Mouse (Mus musculus) cerebral cortex, adult 2 months (tissue): ENCODE data around the gene Erp29.

Source experiments
- WGBS: fragments of 180-500 bp; shearing (Covaris S2); methylation state at CpG from one replicate; pipeline ENCODE4 v1.1.7; 2018; 5-methylcytosine and 5-hydroxymethylcytosine counted together

Gene Erp29

DNA sequence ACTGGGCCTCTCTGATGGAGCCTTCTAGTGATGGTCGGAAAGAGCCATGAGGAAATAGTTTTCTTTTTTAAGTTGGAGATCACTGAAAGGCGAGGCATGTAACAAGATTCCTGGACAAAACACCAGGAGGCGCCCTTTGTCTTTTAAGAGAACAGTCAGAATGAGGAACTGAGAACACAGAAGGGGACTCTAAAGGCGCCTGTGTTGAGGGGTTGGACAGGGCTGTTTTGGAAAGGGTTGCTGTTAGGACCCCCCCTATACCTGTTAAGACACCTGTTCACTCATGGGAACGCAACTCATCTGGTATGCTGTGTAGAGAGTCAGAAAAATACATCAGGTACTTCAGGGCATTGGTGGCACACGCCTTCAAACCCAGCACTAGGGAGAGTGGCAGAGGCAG is 2.3 kb downstream of the Erp29 start:
- 60% methylated on average over 6 of the region's 6 CpGs for WGBS

DNA sequence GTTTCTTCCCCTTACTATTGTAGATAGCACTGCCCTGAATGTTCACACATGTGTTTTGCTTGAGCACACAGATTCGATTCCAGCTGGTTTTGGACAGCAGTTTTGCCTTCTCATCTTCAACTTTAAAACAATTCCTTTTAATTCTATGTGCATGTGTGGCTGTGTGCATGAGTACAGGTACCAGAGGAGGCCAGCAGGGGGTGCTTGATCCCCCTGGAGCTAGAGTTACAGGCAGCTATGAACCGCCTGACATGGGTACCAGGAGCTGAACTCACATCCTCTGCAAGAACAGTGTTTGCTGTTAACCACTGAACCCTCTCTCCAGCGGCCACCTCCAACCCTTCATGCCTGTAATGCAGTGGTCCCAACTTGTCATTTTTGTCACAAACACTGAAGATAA is 3.9 kb downstream of the Erp29 start:
- WGBS = 96% methylated on average over 3 of the region's 3 CpGs

DNA sequence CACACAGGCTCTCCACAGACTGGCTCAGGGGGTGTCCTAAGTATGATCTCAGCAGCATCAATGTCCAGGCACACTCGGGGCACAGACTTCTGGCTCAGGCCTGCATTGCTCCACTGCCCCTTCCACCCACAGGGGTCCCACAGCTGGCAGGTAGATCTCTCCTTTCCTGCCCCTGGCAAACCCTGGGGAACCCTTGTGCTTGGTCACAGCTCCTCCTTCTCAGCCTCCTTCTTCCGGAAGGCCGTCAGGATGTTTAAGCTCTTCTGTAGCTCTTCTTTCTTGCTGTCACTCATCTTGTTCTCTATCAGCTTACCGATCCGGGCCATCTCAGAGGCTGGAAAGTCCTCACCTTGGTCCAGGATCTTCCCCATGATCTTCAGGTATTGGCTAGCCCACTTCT is 7.4 kb downstream of the Erp29 start:
- 78% methylated on average over 5 of the region's 5 CpGs for WGBS

DNA sequence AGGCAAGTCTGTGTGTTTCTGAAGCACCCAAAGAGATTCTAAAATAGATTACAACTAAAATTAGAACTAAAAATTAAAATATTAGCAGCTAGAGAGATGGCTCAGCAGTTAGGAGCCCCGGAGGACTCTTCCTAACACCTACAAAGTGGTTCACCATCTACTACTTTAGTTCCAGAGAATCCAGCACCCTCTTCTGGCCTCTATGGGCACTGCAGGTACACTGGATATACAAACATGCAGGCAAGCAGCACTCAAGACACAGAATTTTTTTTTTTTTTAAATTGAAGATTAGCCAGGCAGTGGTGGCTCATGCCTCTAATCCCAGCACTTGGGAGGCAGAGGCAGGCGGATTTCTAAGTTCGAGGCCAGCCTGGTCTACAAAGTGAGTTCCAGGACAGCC is 8.8 kb downstream of the Erp29 start:
- WGBS = 66% methylated on average over 3 of the region's 3 CpGs

DNA sequence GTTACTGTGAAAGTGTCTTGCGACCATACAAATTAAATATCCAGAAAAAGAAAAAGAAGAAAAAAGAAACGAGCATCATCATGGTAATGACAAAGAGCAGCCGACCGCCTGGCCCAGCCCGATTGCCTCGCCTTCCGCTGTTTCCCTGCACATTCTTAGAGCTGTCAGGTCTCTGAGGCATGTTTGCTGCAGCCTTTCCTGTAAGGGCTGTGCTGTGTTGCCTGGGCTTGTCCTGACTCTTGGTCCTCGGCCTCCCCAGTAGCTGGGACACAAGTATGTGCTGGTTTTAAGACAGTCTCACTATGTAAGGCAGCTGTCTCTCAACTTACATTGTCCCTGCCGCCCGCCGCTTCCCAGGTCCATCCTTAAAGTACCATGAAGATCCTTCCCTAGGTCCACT is 13.6 kb downstream of the Erp29 start:
- WGBS = 83% methylated on average over 11 of the region's 11 CpGs

DNA sequence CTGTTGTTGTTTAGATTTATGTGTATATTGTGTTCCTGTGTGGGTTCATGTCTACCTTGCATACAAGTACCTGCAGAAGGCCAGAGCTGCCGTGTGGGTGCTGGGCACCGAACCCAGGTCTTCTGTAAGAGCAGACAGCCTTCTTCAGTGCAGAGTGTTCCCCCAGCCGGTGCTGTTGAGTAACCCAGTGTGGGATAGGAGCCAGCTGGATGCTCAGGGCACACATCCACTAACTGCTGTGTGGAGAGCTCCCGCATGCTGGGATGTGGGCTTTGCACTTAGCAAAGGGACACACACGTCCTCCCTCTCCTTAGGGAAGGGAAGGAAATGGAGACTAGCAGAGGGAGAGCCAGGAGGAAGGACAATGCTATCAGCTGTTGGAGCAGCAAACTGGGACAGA is 14.2 kb downstream of the Erp29 start:
- 43% methylated on average over 5 of the region's 5 CpGs for WGBS

DNA sequence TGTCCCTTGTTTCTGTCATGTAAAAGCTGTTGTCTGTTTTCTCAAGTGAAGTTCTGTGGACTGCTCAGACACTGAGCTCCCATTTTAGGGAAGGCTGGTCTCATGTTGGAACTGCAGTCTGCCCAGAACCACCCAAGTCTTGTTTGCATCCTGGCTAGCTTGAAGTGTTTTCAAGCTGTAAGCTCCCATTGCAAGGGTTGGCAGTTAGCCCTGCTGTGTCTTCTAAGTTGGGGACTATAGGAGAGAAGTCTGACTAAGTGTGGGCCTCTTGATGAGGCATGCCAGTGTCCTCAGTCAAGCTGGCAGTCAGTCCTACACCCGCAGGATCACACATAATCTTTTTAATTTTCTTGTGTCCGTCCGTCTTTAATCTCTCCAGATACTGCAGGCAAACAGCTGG is 23.4 kb downstream of the Erp29 start:
- 58% methylated on average over 3 of the region's 3 CpGs for WGBS

DNA sequence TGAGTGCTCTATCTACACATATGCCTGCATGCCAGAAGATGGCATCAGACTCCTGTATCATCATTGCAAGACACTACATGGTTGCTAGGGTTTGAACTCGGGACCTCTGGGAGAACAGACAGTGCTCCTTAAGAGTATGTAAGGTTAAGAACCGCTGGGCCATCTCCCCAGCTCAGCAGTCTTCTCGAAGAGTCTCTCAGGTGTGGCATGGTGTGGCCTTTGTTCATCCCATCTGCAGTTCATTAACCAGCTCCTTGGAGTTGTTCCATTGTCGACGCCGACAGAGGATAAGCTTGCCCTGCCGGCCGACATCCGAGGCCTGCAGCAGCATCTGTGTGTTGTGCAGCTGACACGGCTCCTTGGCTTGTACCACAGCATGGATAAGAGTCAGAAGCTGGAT is 29.0 kb downstream of the Erp29 start:
- WGBS = 89% methylated on average over 10 of the region's 10 CpGs

DNA sequence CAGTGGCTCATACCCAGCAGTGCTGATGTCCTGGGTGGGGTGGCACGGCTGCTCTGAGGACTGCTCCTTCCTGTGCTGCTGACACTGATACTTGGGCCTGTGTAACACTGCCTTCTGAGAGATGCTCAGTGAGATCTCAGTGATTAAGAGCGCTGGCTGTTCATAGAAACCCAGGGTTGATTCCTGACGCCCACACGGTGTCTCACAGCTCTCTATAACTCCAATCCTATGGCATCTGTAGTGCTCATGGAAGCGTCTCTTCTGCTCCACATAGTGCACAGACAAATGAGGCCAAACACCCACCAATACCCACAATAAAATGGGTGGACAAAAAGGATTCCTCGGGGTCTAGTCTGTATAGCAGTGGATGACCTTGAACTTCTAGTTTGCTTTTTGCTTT is 29.5 kb downstream of the Erp29 start:
- 56% methylated on average over 6 of the region's 6 CpGs for WGBS

DNA sequence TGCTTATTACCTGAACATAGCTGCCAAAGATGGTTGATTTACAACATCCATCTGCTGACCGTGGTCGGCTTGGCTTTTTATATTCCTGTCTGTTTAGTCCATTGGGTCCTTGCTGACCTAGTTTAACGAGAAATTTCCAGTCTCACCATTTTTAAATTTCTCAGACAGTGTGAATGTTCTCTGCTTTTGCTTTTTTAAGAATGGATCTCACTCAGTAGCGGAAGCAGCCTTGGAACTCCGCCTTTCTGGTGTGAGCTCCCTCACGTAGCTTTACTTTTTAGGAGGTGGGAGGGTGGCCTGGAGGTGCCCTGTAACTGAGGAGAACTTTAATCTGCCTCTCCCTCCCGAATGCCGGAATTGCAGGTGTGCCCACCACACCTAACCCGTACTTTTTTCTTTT is 31.6 kb downstream of the Erp29 start:
- WGBS = 64% methylated on average over 9 of the region's 9 CpGs

DNA sequence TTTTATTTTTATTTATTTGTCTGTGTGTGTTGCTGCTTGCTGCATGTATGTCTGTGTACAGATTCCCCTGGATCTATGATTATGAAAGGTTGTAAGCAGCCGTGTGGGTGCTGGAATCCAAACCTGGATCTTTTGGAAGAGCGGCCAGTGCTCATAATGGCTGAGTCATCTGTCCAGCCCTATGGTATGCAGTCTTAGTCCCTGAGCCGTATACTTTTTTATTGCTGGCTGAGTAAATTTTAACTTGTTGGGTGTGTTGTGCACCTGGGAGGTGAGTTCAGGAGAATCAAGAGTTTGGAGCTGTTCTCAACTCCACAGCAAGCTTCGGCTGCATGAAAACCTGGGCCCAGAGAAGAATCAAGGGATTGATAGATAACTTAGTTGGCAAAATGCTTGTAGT is 41.3 kb downstream of the Erp29 start:
- 80% methylated on average over 4 of the region's 4 CpGs for WGBS

DNA sequence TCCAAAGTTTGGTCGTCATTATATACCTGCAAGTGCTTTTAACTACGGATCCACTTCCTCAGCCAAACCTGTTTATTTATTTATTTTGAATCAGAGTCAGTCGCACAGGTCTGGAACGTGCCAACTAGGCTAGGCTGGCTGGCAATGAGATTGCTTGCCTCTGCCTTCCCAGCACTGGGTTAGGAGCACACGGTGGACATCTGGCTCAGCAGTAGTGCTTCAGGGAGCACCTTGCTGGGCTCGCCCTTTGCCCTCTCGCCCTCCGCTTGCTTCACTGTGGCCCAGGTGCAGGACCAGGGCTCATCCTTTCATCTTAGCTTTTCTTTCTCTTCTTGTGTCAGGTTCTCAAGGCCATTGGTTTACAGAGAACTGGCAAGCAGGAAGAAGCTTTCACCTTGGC is 44.5 kb downstream of the Erp29 start:
- 74% methylated on average over 8 of the region's 8 CpGs for WGBS

DNA sequence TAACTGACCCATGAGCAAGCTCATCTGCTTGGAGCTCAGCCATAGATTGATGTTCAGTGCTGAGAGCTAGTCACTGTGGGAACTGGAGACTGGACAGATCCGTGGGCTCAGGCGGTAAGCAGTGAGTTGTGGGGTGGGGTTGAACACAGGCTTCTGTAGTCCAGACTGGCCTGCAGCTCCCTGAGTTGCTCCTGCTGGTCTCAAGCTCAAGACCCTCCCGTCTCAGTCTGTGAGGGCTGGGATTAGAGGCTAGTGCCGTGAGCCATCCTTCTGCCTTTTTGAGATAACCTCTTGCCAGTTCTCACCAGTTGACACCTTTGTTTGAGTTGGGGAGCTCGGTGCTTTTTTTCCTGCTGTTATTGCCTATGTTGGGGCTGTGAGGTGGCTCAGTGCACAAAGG is 51.5 kb downstream of the Erp29 start:
- 66% methylated on average over 5 of the region's 5 CpGs for WGBS

DNA sequence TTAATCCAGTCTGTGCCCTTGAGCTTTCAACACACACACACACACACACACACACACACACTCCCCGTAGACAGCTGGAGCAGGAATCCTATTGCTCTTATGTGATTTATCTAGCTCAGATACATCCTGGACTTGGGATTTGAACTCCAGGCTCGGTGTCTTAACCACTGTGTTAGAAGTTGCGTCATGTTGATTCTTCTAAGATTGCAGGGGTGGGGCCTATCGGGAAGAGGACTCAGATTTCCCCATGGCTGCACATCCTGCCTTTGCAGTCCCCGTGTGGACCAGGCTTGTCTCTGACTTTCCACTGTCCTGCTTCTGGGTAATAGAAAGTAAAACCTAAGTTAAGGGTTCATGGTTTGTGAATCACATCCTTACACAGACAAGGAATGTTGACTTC is 52.2 kb downstream of the Erp29 start:
- 54% methylated on average over 5 of the region's 5 CpGs for WGBS

DNA sequence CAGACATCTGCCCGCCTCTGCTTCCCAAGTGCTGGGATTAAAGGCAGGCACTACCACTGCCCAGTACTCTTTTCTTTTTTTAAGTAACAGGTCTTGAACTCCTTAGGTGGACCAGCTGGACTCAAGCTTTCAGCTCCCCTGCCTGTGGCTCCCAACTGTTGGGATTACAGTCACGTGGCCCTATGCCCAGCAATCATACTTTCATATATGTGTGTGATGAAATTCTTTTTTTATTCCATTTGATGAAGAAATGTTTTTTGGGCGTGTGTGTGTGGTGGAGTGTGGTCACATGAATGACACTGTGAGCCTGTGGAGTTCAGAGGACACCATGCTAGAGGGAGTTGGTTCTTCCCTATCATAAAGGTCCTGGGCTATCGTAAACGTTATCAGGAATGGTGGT is 52.8 kb downstream of the Erp29 start:
- 76% methylated on average over 5 of the region's 5 CpGs for WGBS

DNA sequence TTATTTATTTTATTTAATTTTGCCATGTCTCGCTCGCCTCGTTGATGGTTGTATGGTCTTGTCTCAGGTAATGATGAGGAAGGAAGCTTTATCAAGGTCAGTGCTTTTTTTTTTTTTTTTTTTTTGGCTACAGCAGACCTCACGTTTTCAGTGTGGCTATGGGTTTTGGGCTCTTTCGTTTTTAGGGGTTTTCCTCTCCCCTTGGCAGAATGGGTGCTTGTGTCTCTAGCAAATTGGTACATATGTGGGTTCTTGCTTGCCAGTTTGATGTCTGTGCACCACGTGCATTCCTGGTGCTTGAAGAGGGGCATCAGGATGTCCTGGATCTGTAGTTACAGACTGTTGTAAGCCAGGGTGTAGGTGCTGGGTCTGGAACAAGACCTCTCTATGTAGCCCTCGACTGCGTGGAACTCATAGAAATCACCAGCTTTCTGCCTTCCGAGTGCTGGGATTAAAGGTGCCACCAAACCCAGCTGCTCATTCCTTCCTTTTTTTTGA is 53.3 kb downstream of the Erp29 start:
- 26% methylated on average over 9 of the region's 9 CpGs for WGBS

DNA sequence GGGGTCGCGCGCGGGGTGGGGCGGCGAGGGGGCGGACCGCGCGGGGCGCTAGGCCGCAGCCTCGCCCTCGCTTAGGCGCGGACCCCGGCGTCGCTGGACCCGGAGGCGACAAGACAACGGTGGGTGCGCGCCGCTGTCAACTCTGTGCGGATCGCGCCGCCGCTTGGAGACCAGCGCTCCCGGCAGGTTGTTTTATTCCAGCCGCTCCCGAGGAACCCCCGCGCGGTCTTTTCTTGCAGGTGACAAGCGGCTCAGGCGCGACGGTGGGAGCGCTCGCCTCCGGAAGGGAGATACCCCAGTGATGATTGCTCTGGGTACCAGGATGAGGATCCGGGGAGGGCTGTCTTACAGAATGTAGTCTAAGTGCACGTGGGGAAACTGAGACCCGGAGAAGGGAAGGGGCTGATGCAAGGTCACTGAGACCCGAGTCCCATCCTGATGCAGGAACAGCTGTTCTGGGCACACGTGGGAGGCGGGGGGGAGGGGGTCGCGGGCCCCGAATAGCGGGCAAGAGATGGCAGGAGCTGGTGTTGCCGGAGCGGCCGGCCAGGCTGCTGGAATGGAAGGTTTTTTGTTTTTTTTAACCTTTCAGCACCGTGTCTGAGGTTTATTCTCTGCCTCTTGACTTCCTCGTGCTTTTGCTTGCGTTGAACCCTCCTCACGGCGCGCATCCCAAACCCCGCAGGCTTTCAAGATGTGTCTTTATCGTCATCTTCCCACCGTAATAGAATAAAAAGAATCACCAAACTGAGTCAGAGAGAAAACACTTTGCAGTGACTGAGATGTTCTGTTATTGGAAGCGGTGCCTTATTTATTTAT is 54.0 kb downstream of the Erp29 start:
- under 1% methylated on average over 67 of the region's 67 CpGs for WGBS

DNA sequence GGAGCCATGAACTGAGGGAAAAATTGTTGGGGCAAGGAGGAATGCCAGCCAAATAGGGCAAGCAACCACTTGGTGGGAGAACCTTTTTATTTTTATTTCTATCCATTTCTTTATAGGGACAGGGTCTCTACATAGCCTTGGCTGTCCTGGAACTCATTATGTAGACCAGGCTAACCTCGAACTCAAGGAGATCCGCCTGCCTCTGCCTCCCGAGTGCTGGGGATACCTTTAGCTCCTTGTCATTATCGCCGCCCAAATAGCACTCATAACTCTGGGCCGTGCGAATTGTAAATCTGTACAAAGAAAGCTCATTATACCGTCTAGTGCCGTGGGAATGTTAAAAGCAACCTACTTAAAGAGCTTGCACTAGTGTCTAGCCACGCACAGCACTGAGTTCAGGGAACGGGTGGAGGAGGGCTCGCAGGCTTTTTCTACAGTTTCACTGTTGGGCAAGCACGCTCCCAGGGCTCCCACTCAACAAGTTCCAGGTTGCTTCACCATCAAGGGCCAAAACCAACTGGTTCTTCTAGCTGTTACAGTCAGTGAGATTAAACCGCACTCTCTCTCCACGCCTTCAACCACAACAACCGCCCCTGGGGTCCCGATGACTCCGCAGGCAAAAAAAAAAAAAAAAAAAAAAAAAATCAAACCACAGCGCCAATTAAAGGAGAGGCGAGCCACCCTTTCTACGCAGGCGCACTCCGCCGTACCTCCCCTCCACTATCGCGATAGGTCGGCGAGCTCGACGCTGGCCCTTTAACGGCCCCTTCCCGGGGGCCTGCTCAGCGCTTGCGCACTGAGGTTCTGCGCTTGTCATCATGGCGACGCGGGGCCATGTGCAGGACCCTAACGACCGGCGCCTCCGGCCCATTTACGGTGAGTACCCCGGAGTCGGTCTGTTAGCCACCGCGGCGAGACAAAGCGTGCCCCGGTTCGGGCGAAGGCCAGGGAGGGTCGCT is 54.8 kb downstream of the Erp29 start, which contains the start of gene Naa25:
Gene Naa25, plus strand, starts transcription at position 750 of the 959 bp plus-strand sequence.
- 6% methylated on average over 53 of the region's 53 CpGs for WGBS

DNA sequence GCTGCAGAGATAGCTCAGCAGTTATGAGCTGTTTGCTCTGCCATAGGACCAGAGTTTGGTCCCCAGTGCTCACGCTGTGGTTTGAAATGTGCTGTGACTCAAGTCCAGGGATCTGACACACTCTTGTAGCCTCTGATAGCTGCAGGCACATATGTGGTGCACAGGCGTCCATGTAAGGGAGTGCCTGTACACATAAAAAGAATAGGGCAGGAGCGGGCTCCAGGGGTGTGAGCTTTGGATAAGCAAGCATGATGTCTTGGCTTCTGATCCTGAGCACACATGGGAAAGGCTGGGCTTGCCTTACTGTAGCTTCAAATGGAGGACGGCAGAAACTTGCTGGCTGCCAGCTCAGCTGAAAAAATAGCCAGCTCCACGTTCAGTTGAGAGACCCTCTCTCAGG is 56.7 kb downstream of the Erp29 start:
- 78% methylated on average over 5 of the region's 5 CpGs for WGBS

DNA sequence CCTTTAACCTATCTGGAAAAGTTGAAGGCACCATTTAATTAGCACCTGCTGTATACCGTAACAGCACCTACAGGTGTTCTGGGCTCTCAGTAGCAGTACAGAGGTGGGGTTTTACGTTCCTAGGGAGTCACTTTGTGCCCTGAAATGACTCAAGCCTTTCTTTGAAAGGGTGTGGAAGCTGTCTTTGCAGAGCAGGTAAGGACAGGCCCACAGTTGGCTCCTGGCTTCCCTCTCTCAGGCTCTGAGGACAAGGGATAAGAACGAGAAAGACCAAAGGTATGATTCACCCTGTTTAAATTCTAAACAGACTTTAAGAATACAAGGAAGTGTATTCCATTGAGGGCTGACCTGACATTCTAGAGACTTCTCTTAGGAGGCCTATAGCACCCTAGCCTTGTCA is 58.9 kb downstream of the Erp29 start:
- WGBS = 78% methylated on average over 3 of the region's 3 CpGs

DNA sequence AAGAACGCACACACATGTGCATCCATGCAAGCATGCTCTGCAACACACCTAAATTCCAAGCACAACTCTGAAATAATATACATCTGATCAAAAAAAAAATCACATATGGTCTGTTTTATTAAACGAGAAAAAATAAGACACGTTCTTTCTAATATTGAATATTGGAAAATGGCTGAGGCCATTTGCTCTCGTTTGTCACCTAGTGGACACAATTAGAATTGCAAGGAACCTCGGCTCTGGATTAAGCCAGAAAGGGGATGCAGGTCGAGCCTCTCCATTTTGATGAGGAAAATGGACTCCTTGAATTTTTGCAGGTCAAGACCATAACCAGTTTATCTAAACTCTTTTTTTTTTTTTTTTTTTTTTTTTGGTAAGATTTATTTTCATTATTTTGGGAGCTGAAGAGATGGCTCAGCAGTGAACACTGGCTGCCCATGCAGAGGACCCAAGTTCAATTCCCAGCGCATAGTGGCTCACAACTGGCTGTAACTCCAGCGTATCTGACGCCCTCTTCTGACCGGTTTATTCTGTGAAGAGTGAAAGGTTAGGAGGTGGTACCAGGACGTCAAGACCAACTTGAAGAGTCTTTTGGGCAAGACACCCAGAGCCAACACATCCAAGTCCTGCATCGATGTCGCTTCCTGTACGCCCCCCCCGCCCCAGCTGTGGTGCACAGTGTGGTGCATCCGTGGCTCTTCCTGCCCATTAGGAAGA is 59.5 kb downstream of the Erp29 start:
- WGBS = 52% methylated on average over 16 of the region's 16 CpGs

DNA sequence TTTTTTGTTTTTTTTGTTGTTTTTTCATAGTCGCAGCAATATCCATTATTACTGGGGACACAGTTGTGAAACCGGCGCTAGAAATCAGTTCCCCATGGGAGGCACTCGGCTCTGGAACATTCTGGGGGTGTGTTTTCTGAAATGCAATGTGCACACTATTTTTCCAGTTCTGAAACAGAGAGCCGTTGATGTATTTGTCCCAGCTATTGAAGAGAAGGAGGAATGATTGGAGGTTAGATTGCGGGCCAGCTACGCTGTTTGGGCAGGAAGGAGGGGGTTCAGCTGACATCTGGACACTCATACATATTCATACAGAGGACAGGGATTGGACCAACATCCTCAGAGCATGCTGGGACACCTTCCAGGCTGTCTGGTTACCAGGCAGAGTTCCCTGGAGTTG is 63.2 kb downstream of the Erp29 start:
- 34% methylated on average over 7 of the region's 7 CpGs for WGBS
